Mouse (Mus musculus): ENCODE results near the gene Zfp383.

- TF ChIP-seq POLR2A (IDR thresholded peaks at IDR 0.05; ENCODE audit: control insufficient read depth, extremely low read depth, insufficient read depth, low read length, poor library complexity), result no peak
- TF ChIP-seq CTCF (IDR thresholded peaks at IDR 0.05; ENCODE audit: borderline replicate concordance, control insufficient read depth, extremely low read depth, insufficient read depth, low read length, poor library complexity), result no peak
Measured at GRCm38 (mm10) chr7:29912172-29912571, 4.1 kb downstream of the Zfp383 start.
